Mouse (Mus musculus) T-helper 2 cell (primary cell): Measurements from ENCODE around the gene Khdrbs1.
"Not testable (repeated sequence)": the region's sequence is repeated elsewhere in the genome, so short reads cannot be mapped to it uniquely, and the experiment has no call there.

Source experiments
- in situ Hi-C: fragments of 300-600 bp; cut with MboI, MseI; formaldehyde crosslinking; loops from one replicate; pipeline ENCODE4 v1.15.1; 2025; ENCODE audit warnings: high pct_unique_total_duplicates

Gene Khdrbs1

DNA sequence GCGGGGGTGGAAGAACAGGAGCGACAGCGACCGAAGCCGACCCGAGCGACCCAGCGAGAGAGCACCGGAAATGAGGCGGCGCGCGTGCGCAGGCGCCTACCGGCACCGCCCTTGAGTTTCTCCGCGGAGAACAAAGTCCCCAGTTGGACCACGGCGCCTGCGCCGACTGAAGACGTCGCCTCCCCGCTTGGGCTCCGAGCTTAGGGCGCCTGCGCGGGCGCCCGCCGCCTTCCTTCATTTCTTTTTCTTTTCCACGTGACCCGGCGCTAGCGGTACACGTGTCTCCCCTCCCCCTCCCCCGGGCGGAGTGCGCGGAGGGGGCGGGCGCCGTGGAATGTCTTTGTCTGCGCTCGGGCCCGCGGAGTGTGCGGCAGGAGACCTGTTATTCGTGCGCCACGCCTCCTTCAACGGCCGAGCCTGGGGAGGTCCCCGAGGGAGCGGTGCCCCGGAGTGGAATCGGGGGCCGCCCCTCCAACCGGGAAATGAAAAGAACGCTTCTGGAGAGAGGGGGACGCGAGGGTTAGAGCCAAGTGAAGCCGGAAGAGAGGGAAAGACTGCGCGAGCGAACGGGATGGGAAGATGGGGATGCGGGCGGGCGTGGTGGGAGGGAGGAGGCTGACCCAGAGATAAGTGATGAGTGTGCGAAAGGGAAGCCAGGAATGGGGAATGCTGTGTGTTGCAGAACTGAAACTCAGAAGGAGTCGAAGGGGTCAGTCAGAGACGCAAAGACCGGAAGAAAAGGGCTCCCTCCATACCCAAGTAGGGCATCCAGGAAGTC is at the start of gene Khdrbs1:
Khdrbs1 (minus strand) TSS at position 72 of the 778 bp plus-strand sequence.
- in situ Hi-C loops = loop anchor here (10.0 to 25.0 kb wide), 2 partner anchors 72 to 920 kb away; partner anchors contain the start of genes Ptp4a2 and Pum1

DNA sequence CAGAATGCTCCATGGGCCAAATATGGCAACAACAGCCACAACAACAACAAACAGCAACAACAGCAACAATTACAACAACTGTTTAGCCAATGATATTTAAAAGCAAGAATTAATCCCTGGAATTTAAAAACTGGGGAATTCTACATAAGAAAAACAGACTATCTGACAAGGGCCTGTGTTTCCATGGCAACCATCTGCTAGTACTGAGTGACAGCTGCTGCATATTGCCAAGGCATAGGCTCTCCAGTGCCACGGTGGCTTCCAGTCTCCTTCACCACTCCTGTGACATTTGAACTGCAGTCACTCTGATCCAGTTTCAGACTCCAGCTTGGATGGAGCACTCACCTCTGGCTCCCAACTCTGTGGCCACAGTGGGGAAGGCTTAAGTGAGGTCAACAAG is 49.3 kb upstream of the Khdrbs1 start:
- in situ Hi-C loops = no loop called here

DNA sequence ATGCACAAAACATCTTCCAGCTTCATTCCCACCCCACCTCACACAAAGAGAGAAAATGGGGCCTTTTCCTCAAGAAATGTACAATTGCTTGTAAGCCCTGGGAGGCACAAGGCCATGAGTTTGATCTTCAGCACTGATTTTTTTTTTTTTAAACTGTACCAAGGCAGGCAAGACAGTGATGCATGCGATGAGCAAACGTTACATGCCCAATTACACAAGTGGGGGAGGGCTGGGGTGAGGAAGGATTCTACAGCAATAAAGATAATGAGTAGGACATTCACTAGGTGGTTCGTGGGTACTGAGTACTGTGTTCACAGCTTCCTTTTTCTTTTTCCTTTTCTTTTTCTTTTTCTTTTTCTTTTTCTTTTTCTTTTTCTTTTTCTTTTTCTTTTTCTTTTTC is 48.4 kb upstream of the Khdrbs1 start:
- in situ Hi-C loops = no loop called here

DNA sequence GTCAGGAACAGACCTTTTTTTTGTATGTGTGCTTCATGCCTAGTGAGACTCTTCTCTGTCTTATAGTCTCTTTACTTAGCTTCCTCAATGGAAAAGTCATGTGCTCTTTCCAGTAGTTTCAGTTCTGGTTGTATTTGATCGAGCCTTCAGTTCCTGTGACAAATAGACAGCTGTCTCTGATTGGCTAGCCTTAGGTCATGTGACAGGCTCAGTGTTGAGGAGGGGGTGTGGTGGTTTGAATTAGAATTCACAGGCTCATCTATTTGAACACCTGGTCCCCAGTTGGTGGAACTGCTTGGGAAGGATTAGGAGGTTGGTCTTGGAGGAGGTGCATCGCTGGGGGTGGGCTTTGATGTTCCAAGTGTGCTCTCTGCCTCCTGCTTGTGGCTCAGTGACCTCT is 47.5 kb upstream of the Khdrbs1 start:
- in situ Hi-C loops = no loop called here

DNA sequence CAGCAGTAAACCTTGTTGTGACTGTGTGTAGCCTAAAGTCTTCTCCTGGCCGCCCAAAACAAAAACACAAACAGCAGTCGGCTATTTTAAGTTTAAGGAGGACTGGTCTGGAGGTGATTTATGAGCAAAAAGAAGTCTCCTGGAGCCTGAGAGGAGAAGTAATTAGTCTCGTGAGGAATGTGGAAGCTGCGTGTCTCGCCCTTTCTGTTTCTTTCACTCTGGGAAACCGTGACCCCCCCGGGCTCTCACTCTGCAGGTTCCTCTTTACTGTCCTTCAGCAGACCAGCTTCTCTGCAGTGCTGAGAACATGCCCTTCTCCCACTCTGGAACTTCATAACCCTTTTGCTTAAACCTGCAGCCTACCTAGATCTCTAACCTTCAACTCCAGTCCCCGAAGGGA is 46.6 kb upstream of the Khdrbs1 start:
- in situ Hi-C loops = no loop called here

DNA sequence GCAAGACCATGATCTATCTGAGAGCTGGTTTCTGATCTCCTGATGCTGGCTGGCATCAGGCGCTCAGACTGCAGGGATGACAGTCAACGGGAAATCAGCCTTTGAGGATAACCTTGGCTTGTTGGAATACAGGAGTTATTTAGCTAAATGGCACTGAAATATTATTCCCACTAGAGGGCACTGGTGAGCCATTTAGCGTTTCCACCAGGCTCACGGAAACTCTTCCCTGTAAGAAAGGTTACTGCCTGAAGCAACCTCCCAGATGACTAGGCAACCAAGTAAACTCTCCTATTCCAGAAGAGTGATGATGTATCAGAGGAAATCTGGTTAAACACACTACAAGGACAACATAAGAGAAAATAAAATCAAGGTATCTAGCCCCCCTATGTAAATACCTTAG is 43.1 kb upstream of the Khdrbs1 start:
- in situ Hi-C loops = no loop called here

DNA sequence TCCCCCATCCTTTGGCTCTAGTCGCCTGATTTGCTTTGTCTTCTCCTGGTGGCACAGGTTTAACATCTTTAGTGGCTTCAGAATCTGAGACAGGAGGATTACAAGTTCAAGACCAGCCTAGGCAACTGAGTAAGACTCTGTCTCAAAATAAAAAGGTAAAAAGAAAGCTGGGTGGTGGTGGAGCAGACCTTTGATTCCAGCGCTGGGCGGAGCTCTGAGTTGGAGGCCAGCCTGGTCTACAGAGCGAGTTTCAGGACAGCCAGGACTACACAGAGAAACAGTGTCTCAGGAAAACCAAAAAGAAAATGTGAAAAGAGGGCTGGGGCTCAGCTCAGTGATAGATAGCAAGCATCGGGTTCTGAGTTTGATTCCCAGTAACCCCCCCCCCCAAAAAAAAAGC is 41.4 kb upstream of the Khdrbs1 start:
- in situ Hi-C loops = loop anchor here (5.0 kb wide), 2 partner anchors 59 to 139 kb away; no protein-coding TSS in a partner anchor

DNA sequence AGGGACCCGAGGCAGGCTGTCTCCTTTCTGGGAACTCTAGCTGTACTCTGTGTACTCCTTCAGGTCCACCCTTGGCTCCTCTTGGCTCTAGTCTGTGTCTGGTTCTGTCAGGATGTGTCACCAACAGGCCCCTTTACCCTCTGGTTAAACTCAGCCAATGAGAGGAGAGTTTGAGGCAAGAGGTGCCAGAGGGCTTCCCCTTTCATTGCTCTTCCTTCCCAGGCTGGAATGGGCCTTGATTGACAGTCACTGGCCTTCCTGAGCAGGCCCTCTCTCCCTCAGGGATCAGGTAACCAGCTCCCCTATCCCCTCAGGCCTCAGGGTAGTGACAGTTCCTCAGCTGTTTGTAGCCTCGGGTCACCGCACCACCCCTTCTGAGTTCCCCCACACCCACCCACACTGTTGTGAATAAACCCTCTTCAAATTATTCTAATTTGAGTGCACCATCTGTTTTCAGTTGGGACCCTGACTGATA is 40.8 kb upstream of the Khdrbs1 start:
- in situ Hi-C loops = loop anchor here (5.0 kb wide), 2 partner anchors 59 to 139 kb away; no protein-coding TSS in a partner anchor

DNA sequence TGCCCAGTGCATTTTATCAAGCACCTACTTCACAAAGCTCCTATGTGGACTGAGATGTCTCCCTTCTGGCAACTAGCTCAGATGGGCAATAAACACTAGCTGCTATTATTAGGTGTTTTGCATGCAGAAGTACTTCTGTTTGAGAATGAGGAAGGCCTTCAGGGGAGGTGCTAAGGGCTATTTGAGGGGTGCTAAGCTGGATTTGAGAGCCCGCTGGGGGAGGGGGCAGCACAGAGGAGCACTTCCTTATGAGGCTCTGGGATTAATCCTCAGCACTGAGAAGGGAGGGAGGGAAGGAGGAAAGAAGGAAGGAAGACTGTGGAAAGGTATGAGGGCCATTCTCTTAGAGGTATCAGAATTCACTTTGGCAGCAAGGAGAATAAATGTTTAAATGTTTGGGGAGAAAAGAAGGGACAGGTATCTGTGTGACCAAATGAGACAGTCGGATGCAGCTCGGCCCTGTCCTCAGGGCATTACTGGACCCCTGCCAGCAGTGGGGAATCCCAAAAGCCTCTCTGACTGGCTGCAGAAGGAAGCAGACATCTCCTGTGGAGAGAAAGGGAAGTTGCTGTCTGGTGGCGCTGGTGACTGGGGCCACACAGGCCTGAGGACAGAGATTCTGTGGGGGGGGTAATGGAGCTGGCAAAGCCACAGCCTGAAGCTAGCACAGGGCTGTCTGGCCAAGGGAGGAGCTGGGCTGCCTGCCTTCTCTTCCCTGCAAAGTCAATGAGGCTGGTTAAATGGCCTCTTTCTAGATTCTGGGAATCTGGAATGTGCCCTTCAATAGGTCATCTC is 40.0 kb upstream of the Khdrbs1 start:
- in situ Hi-C loops = loop anchor here (5.0 kb wide), 2 partner anchors 60 to 140 kb away; no protein-coding TSS in a partner anchor

DNA sequence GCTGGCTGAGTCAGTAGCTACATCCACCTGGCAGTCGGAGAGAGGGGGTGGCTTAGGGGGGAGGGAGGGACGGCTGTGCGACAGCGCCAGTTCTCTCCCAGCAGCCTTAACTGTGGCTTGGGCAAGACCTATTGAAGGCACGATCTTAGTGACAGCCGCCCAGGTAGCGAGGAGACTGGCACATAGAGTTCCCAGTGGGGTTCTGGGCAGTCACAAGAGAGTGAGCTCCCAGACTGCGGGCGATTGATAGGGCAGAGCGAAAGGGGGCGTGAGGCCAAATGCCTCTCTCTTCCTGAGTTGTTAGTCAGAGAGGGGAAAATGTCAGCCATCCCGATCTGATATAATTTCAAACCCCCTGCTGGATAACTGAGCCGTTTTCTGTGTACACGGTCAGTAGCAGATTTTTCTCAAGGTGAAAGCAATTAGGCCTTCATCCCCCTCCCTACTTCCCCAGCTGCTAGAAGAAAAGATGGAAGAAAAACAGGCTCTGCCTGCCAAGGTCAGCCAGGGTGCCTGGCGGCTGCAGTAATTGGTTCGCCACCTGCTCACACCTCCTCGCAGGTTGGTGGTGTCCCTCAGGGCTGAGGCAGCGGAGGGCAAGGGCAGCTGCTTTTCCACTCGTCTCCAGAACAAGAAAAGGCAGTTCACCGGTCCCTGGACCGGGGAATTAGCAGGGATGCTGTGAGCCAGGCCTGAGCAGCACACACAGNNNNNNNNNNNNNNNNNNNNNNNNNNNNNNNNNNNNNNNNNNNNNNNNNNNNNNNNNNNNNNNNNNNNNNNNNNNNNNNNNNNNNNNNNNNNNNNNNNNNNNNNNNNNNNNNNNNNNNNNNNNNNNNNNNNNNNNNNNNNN is 29.8 kb upstream of the Khdrbs1 start:
- in situ Hi-C loops = no loop called here

DNA sequence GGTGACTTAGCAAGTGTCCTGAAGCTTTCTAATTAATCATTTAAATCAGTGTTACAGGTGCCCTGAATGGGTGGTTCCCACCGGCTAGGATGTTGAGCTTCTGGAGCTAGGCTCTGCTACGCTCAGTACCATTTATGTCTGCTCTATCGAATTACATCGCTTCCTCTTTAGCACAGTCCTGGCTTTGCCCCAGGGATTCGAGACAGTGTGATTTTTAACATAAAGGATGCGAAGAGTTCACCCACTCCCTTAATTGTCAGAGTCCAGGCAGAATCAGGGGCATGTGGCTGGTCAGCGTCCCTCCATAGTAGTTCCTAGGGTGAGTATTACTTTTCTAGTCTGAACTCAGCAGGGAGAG is 29.2 kb upstream of the Khdrbs1 start:
- in situ Hi-C loops = no loop called here

DNA sequence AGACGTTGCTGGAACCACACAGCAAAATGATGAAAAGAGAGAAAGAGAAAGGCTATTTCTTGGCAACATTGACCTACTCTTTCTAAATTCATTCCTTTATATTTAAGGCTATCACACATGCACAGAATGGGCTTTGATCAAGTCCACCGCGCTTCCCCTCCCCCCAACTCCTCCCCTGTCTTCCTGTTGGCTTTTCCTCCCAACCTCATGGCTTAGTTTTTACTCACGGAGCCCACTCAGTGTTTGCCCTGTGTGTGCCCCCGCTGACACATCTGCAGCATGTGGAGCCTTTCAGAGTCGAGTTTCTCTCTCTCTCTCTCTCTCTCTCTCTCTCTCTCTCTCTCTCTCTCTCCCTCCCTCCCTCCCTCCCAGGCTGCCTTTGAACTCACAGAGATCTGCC is 28.5 kb upstream of the Khdrbs1 start:
- in situ Hi-C loops = no loop called here

DNA sequence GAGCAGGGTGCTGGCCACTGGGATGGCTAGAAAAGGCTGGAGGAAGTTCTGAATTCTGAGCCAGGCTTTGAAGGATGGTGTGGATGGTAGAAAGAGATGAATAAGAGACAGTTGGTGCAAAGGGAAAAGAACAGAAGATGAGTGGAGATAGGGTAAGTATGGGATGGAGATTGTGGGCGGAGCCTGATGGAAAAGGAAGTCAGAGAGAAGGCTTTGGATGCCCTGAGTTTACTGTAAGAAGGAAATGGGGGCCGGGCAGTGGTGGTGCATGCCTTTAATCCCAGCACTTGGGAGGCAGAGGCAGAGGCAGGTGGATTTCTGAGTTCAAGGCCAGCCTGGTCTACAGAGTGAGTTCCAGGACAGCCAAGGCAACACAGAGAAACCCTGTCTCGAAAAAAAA is 26.6 kb upstream of the Khdrbs1 start:
- in situ Hi-C loops = not testable (repeated sequence)

DNA sequence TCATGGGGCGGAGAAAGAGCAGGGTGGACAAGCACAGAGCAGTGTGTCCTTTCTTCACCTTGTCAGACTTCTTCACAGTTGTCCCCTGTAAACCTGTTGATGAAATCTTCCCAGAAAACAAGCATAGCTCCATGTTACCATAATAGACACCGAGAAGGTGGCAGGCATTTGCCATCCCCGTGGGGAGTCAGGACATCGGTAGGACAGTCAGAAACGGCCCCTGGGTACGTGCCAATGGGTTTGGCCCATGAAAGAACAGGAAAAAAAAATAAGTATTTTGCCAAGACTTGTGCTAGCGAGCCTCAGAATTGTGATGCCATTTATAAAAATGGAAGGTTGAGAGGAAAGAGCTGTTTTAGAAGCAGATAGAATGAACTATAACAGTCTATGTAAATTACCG is 25.7 kb upstream of the Khdrbs1 start:
- in situ Hi-C loops = no loop called here

DNA sequence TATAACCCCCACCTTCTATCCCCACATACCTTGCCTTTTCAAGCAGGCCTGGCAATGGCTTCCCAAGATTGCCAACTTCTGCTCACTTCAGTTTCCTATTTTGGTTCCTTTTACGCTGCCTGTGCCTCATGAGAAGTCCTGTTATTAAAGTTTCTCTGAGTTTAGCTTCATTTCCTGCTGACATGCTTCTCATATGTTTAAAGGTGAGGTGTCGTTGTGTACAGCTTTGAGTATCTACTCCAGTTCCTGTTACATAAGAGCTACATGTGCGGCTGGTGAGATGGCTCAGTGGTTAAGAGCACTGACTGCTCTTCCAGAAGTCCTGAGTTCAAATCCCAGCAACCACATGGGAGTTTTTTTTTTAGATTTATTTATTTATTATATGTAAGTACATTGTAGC is 23.2 kb upstream of the Khdrbs1 start:
- in situ Hi-C loops = no loop called here

DNA sequence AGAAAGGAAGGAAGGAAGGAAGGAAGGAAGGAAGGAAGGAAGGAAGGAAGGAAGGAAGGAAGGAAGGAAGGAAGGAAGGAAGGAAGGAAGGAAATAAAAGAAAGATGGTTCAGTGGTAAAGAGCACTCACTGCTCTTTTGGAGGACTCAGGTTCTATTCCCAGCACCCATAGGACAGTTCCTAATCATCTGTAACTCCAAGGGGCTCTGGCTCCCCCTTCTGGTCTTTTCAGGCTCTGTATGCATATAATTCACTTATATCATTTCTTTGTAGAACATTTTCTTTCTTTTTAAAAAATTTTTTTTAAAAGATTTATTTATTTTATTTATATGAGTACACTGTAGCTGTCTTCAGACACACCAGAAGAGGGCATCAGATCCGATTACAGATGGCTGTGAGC is 20.4 kb upstream of the Khdrbs1 start:
- in situ Hi-C loops = not testable (repeated sequence)

DNA sequence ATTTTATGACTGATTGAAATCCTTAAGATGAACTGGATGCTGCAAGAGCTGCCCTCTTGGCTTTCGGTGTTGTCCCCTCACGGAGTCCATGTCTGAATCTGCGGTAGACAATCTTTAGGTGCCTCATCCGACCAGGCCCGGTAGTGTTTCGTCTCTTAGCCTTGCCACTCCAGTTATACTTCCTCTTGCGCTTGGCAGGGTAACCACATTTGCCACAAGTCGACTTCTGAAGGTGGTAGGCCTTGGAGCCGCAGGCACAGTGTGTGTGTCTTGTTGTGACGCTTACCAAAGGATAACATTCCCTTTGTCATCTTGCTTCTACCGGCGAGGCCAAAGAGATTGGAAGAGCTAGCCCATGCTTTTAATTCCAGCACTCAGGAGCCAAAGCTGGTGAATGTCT is 19.5 kb upstream of the Khdrbs1 start:
- in situ Hi-C loops = no loop called here

DNA sequence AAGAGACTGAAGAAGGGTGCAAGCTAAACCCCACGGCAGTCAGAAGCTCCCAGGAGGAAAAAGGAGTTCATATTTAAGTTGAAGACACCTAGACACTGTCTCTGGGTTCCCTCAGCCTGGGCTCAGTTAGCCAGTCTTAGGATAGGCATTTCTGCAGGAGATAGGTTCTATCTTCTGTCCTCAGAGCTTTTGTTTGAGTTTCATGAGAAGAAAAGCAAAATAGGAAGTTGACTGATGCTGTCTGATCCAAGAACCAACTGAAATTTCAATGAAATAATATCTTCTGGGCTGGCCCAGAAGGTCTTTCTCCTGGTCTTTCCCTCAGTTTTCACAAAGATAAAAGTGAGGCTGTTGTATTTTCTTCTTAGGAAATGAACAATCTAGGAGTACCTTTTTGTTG is 13.4 kb upstream of the Khdrbs1 start:
- in situ Hi-C loops = no loop called here

DNA sequence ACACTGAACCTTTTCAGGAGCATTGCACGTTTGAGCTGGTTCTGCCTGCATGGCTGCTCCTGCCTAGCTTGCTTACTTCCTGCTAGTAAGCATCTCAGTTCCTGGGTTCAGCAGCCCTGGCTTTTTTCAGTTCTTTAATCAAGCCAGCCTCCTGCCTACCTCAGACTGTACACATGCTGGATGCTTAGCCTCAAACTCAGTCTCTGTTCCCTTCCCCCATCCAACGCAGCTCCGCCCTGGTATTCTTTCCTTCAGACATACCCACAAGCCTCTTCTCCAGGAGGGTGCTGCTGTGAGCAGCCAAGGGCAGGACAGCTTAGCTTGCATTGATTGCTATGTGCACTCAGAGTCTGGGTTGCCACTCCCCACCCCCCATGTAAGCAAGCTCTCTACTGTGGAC is 12.6 kb upstream of the Khdrbs1 start:
- in situ Hi-C loops = no loop called here

DNA sequence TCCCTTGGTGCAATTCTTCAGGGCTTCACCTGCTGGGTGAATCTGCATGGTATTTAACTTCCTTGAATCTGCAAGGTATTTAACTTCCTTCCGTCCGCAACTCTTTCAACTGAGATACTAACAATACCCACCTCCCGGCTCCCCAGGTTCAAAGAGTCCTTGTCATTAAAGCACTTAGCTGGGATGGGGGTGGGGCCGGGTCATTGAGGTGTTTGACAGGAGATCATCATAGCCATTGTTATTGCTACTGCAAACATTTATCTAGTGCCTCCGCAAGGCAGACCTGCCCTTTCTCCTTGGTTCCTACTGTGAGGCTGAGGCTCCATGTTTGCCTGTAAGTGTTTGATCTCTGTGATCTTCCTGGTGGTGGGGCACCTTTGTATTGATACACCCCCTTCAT is 8.3 kb upstream of the Khdrbs1 start:
- in situ Hi-C loops = no loop called here

DNA sequence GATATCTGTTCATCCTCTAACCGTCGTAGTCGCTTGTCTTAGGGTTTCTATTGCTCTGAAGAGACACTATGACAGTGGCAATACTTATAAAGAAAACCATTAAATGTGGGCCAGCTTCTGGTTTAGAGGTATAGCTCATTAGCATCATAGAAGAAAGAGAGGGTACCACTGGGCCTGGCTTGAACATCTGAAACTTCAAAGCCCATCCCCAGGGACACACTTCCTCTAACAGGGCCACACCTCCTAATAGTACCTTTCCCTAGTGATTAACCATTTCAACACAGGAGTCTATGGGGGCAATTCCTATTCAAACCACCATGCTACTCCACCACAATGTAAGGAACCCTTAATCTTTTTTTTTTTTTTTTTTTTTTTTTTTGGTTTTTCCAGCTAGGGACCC is 4.5 kb upstream of the Khdrbs1 start:
- in situ Hi-C loops = loop anchor here (10.0 to 25.0 kb wide), 2 partner anchors 68 to 916 kb away; partner anchors contain the start of genes Ptp4a2 and Pum1

DNA sequence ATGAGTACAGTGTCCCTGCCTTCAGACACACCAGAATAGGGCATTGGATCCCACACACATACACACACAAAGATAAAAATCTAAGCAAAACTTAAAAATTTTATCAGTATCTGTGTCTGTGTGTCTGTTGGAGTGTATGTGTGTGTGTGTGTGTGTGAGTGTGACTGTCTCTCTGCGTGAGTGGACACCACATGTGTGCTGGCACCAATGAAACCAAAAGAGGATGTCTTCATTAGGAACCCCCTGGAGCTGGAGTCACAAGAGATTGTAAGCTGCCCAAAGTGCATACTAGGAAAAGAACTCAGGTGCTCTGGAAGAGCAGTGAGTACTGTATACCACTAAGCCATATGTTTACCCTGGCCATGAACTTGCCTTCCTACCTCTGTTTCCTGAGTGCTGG is 4.0 kb upstream of the Khdrbs1 start:
- in situ Hi-C loops = loop anchor here (10.0 to 25.0 kb wide), 2 partner anchors 69 to 916 kb away; partner anchors contain the start of genes Ptp4a2 and Pum1
